Comparison of ENCODE assay signal across 11 mouse cellular contexts in the genomic region with DNA sequence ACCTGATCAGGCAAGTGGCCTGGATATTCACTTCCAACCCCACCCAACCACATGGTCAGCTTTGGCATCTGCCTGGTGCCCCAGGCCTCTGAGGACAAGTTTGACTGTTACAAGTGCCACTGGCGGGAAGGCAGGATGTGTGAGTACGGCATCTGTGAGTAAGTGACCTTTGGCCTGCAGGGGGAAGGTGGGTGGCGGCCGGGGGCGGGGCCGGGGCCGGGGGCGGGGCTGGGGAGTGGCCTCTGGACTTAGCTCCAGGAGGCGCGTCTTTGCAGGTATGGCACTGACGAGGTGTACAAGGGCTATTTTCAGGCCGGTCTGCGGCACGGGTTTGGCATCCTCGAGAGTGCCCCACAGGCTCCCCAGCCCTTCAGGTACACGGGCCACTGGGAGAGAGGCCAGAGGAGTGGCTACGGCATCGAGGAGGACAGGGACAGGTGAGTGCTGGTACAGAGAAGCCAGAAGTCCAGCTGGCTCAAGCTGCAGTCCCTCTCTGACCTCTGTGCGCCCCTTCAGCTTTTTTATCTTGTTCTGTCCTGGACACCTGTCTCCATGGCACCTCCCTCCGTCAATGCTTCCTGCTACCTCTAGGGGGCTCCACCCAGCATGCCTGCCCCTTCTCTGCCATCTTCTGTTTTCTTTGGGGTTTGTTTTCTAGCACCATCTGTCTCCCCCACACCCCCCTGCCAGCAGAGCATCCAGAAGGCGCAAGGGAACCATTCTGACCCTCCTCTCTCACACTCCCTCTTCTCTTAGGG. TPM values are rescaled to one million over a fixed set of nuclear protein-coding genes. Genes with fewer than 3 reads are reported as not detected.
A peak's percentile ranks its signal among the peaks of the same experiment; 100 is the strongest.
DNase-seq lines count a peak whose midpoint lies in the region; ATAC-seq and TF ChIP-seq lines count a peak whose summit lies in the region.
"Had no signal": no experiment of that assay in that cellular context is flagged by ENCODE, and none has a peak within 500 bp of the region (broad histone marks: within the 10 kb centered on the region; RNA-seq: fewer than 3 reads in every experiment).

No protein-coding gene starts in this region.

- H3K36me3 ChIP-seq in lung, embryonic 14.5 days (ENCODE audit: insufficient read depth) = no peaks in the 10 kb centered on the region
- no peaks in the 10 kb centered on the region for H3K36me3 ChIP-seq in kidney, adult 2 months (ENCODE audit: control insufficient read depth, insufficient read depth, low read length)
- H3K36me3 ChIP-seq in liver, embryonic 16.5 days (ENCODE audit: control insufficient read depth, insufficient read depth) = no peaks in the 10 kb centered on the region

- H3K9ac ChIP-seq in lung, embryonic 14.5 days = no peak overlapping the region
- H3K9ac ChIP-seq in liver, embryonic 16.5 days (ENCODE audit: low read depth, low read length) = no peak overlapping the region

- no peaks in the 10 kb centered on the region for H3K4me1 ChIP-seq in lung, embryonic 14.5 days (ENCODE audit: insufficient read depth)
- H3K4me1 ChIP-seq in kidney, adult 2 months (ENCODE audit: control insufficient read depth, insufficient read depth, low read length) = peaks cover 7% of the 10 kb centered on the region; the same call in 1 of the 2 replicates
- peaks cover 14% of the 10 kb centered on the region for H3K4me1 ChIP-seq in liver, embryonic 16.5 days (ENCODE audit: control insufficient read depth, low read depth, low read length)

- no peak overlapping the region for H3K4me2 ChIP-seq in lung, embryonic 14.5 days
- H3K4me2 ChIP-seq in liver, embryonic 16.5 days (ENCODE audit: low read depth, low read length) = peak overlapping the region; percentile 37

- H3K27me3 ChIP-seq in lung, embryonic 14.5 days (ENCODE audit: insufficient read depth, low read length) = no peaks in the 10 kb centered on the region
- H3K27me3 ChIP-seq in kidney, adult 2 months (replicated peaks; ENCODE audit: control insufficient read depth, insufficient read depth, low read length) = no peaks in the 10 kb centered on the region
- no peaks in the 10 kb centered on the region for H3K27me3 ChIP-seq in liver, embryonic 16.5 days (ENCODE audit: control insufficient read depth, insufficient read depth, low read depth, low read length)

- 15% methylated on average over 21 of the region's 21 CpGs for WGBS in lung, embryonic 14.5 days
- 22% methylated on average over 21 of the region's 21 CpGs for WGBS in kidney, adult 2 months
- WGBS in liver, embryonic 16.5 days (ENCODE audit: insufficient replicate concordance) = 19% methylated on average over 21 of the region's 21 CpGs

- peak; percentile 44 for TF ChIP-seq CTCF in lung, embryonic 14.5 days (IDR thresholded peaks at IDR 0.05; ENCODE audit: low read depth)
- peak; percentile 40 for TF ChIP-seq CTCF in kidney, adult 2 months (conservative IDR thresholded peaks at IDR 0.05; ENCODE audit: insufficient read depth, insufficient read length, low read depth, low read length)

- intact Hi-C loops in heart, postnatal 36 days (cut with DNase I) = no loop called here

- no peak for DNase-seq in lung, embryonic 14.5 days
- no peak for DNase-seq in lung, postnatal 10 days
- peak; percentile 45 for DNase-seq in ZHBTc4 (ENCODE audit: low read depth, low spot score)
- DNase-seq in kidney, adult 2 months = peak; percentile 73
- no peak for DNase-seq in frontal cortex, postnatal 25 days (ENCODE audit: low spot score in 2 of 2)
- no peak for DNase-seq in frontal cortex, postnatal 14 days (ENCODE audit: low spot score in 2 of 2)
- DNase-seq in heart, postnatal 36 days = no peak

- ATAC-seq in lung, embryonic 14.5 days (ENCODE audit: insufficient read depth) = no peak
- peak; percentile 68 for ATAC-seq in liver, embryonic 16.5 days (ENCODE audit: low read depth)

- no peaks in the 10 kb centered on the region for H3K9me3 ChIP-seq in lung, embryonic 14.5 days (ENCODE audit: low read depth, low read length)
- no peaks in the 10 kb centered on the region for H3K9me3 ChIP-seq in liver, embryonic 16.5 days (replicated peaks; ENCODE audit: control insufficient read depth, low read length)
- H3K9me3 ChIP-seq: megakaryocyte, embryonic 14.5 days had no signal

- no peak overlapping the region for H3K27ac ChIP-seq in lung, embryonic 14.5 days (ENCODE audit: low read depth)
- H3K27ac ChIP-seq in kidney, adult 2 months (ENCODE audit: insufficient read depth, low read depth, low read length) = no peak overlapping the region
- no peak overlapping the region; the same call in 1 of the 2 replicates for H3K27ac ChIP-seq in liver, embryonic 16.5 days (ENCODE audit: low read length)

- H3K4me3 ChIP-seq in lung, embryonic 14.5 days (ENCODE audit: low read depth, low read length) = no peak overlapping the region
- H3K4me3 ChIP-seq in kidney, adult 2 months (ENCODE audit: insufficient read depth, low read depth, low read length) = no peak overlapping the region
- H3K4me3 ChIP-seq in liver, embryonic 16.5 days (ENCODE audit: low read depth, low read length) = peak overlapping the region; percentile 27
- H3K4me3 ChIP-seq: megakaryocyte, embryonic 14.5 days had no signal

- no peak for TF ChIP-seq POLR2A in kidney, adult 2 months (IDR thresholded peaks at IDR 0.05; ENCODE audit: low read depth, low read length)

RNA-seq across cellular contexts. Expression of a gene that starts 10.3 kb away (rescaled TPM):
- polyA plus RNA-seq in lung, embryonic 14.5 days (2014; fragmentation: Nextera tagmentation; extraction: Ambion mirVana) = 0.21 and 0.31 TPM in 2 replicates
- 7.9 and 9.5 TPM in 2 replicates for polyA plus RNA-seq in kidney, adult 2 months (2012; rRNA removed)
- polyA plus RNA-seq in liver, embryonic 16.5 days (2015; fragmentation: Nextera tagmentation; extraction: Ambion mirVana) = 2.0 and 2.8 TPM in 2 replicates
- total RNA-seq in heart, postnatal 36 days (2021) = 1 to 10 TPM; 1.2 to 1.3 TPM

RNA-seq across cellular contexts. Expression of a gene that starts 10.5 kb away (rescaled TPM):
- polyA plus RNA-seq in lung, embryonic 14.5 days (2014; fragmentation: Nextera tagmentation; extraction: Ambion mirVana) = 4.5 and 5.1 TPM in 2 replicates
- polyA plus RNA-seq in kidney, adult 2 months (2012; rRNA removed) = 32.3 and 40.8 TPM in 2 replicates
- polyA plus RNA-seq in liver, embryonic 16.5 days (2015; fragmentation: Nextera tagmentation; extraction: Ambion mirVana) = 1.8 and 2.0 TPM in 2 replicates
- 10 to 100 TPM; 15.3 to 15.5 TPM for total RNA-seq in heart, postnatal 36 days (2021)

RNA-seq across cellular contexts. Expression of a gene that starts 26.5 kb away (rescaled TPM):
- not detected in 2 replicates for polyA plus RNA-seq in lung, embryonic 14.5 days (2014; fragmentation: Nextera tagmentation; extraction: Ambion mirVana)
- polyA plus RNA-seq in kidney, adult 2 months (2012; rRNA removed) = not detected in 2 replicates
- not detected in 2 replicates for polyA plus RNA-seq in liver, embryonic 16.5 days (2015; fragmentation: Nextera tagmentation; extraction: Ambion mirVana)
- not detected for total RNA-seq in heart, postnatal 36 days (2021)
- polyA plus RNA-seq: gonadal fat pad, adult 2 months; large intestine, adult 2 months had no signal

RNA-seq across cellular contexts. Expression of a gene that starts 32.4 kb away (rescaled TPM):
- polyA plus RNA-seq in lung, embryonic 14.5 days (2014; fragmentation: Nextera tagmentation; extraction: Ambion mirVana) = not detected in 2 replicates
- not detected in 2 replicates for polyA plus RNA-seq in kidney, adult 2 months (2012; rRNA removed)
- polyA plus RNA-seq in liver, embryonic 16.5 days (2015; fragmentation: Nextera tagmentation; extraction: Ambion mirVana) = 8.2 and 8.6 TPM in 2 replicates
- not detected for total RNA-seq in heart, postnatal 36 days (2021)
- polyA plus RNA-seq: gonadal fat pad, adult 2 months; large intestine, adult 2 months had no signal

RNA-seq across cellular contexts. Expression of a gene that starts 45.9 kb away (rescaled TPM):
- polyA plus RNA-seq in lung, embryonic 14.5 days (2014; fragmentation: Nextera tagmentation; extraction: Ambion mirVana) = not detected in 2 replicates
- polyA plus RNA-seq in kidney, adult 2 months (2012; rRNA removed) = not detected in 2 replicates
- not detected in 2 replicates for polyA plus RNA-seq in liver, embryonic 16.5 days (2015; fragmentation: Nextera tagmentation; extraction: Ambion mirVana)
- total RNA-seq in heart, postnatal 36 days (2021) = not detected
- polyA plus RNA-seq: large intestine, adult 2 months had no signal

Comparison
In these comparisons a context has a peak if more than half of its experiments do, and no peak if none do; other contexts are left out.
1. DNase-seq: peak in ZHBTc4 (single experiment) and kidney, adult 2 months (single experiment); none in lung, embryonic 14.5 days (single experiment), lung, postnatal 10 days (single experiment), frontal cortex, postnatal 25 days (0 of 2), frontal cortex, postnatal 14 days (0 of 2) and heart, postnatal 36 days (0 of 2).